Mouse (Mus musculus): Measurements from ENCODE around the gene Oit3.

- TF ChIP-seq MAFK (IDR thresholded peaks at IDR 0.05; ENCODE audit: insufficient read depth, low read depth, low read length) (no peak), HCFC1 (IDR thresholded peaks at IDR 0.05; ENCODE audit: borderline replicate concordance, insufficient read depth, low read length) (no peak)
These were observed 12.0 kb downstream of the Oit3 start for GRCm38 (mm10) chr10:59429448-59430135.
